In the genomic region with DNA sequence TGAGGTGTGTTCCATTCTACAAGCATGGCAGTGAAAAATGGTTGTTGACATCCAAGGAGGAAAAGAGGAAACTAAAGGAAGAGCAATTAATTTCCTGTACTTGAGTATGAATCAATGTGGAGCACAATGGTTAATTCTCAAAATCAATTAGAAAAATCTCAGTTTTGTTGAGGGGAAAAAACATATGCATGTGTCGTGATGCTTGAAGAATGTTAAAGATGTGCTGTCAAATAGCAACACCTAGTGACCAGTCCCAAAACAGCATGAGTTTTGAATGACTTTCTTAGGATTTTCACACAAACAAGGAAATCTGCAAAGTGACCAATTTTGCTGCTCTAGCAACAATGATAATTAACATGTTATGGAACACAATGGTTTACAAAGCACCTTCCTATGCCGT, we compare ENCODE assay signal across 7 mouse cellular contexts. TPM values are rescaled to one million over a fixed set of nuclear protein-coding genes. Genes with fewer than 3 reads are reported as not detected.
DNase-seq lines count a peak whose midpoint lies in the region; ATAC-seq and TF ChIP-seq lines count a peak whose summit lies in the region.

No protein-coding gene starts in this region.

- no peaks in the 10 kb centered on the region for H3K9me3 ChIP-seq in hindbrain, postnatal 0 days (ENCODE audit: low read length)
- H3K9me3 ChIP-seq in hindbrain, embryonic 16.5 days (ENCODE audit: control insufficient read depth, low read length) = no peaks in the 10 kb centered on the region

- 24% methylated on average over 2 of the region's 2 CpGs for WGBS in hindbrain, postnatal 0 days
- 24% methylated on average over 2 of the region's 2 CpGs for WGBS in hindbrain, embryonic 16.5 days

- H3K36me3 ChIP-seq in hindbrain, postnatal 0 days (ENCODE audit: insufficient read depth, low read length) = no peaks in the 10 kb centered on the region
- H3K36me3 ChIP-seq in hindbrain, embryonic 16.5 days (ENCODE audit: control insufficient read depth, insufficient read depth, low read length) = no peaks in the 10 kb centered on the region

- no peak for ATAC-seq in hindbrain, postnatal 0 days
- ATAC-seq in hindbrain, embryonic 16.5 days = no peak

- H3K4me3 ChIP-seq in hindbrain, postnatal 0 days (ENCODE audit: low read length) = no peak overlapping the region
- no peak overlapping the region for H3K4me3 ChIP-seq in hindbrain, embryonic 16.5 days (ENCODE audit: low read length)

- no peaks in the 10 kb centered on the region for H3K27me3 ChIP-seq in hindbrain, postnatal 0 days (ENCODE audit: insufficient read depth, low read length)
- H3K27me3 ChIP-seq in hindbrain, embryonic 16.5 days (replicated peaks; ENCODE audit: control insufficient read depth, insufficient read depth, low read length) = no peaks in the 10 kb centered on the region

- peak; percentile 86 for TF ChIP-seq CTCF in hindbrain, postnatal 0 days (IDR thresholded peaks at IDR 0.05; ENCODE audit: low read depth)

- no peak overlapping the region for H3K9ac ChIP-seq in hindbrain, postnatal 0 days (replicated peaks; ENCODE audit: low read length)
- no peak overlapping the region for H3K9ac ChIP-seq in hindbrain, embryonic 16.5 days (ENCODE audit: low read depth, low read length)

- H3K4me1 ChIP-seq in hindbrain, postnatal 0 days (ENCODE audit: insufficient read depth, low read length) = no peaks in the 10 kb centered on the region
- H3K4me1 ChIP-seq in hindbrain, embryonic 16.5 days (ENCODE audit: control insufficient read depth, insufficient read depth, low read depth, low read length) = no peaks in the 10 kb centered on the region

- DNase-seq in hindbrain, postnatal 0 days (ENCODE audit: low spot score) = peak; percentile 75
- DNase-seq in thymus, postnatal 14 days = peak; percentile 36
- no peak for DNase-seq in thymus, postnatal 25 days
- peak; percentile 29 for DNase-seq in embryo, embryonic 11.5 days (ENCODE audit: low read depth, low spot score)
- peak; percentile 59 for DNase-seq in retina, postnatal 1 day
- no peak for DNase-seq in frontal cortex, postnatal 14 days (ENCODE audit: low spot score in 2 of 2)

- no peak overlapping the region for H3K27ac ChIP-seq in hindbrain, postnatal 0 days
- H3K27ac ChIP-seq in hindbrain, embryonic 16.5 days (ENCODE audit: low read depth, low read length) = no peak overlapping the region

- H3K4me2 ChIP-seq in hindbrain, postnatal 0 days (ENCODE audit: low read depth, low read length) = no peak overlapping the region
- no peak overlapping the region for H3K4me2 ChIP-seq in hindbrain, embryonic 16.5 days (ENCODE audit: low read length)

RNA-seq across cellular contexts. Expression of a gene that starts 16.6 kb away (rescaled TPM):
- total RNA-seq in hindbrain, postnatal 0 days (2014; rRNA removed) = 8.2 and 15.3 TPM in 2 replicates
- polyA plus RNA-seq in hindbrain, postnatal 0 days (2015; fragmentation: Nextera tagmentation; extraction: Ambion mirVana) = 7.4 and 7.9 TPM in 2 replicates
- polyA plus RNA-seq in hindbrain, embryonic 16.5 days (2015; fragmentation: Nextera tagmentation; extraction: Ambion mirVana) = 7.5 and 8.1 TPM in 2 replicates

RNA-seq across cellular contexts. Expression of a gene that starts 58.5 kb away (rescaled TPM):
- total RNA-seq in hindbrain, postnatal 0 days (2014; rRNA removed) = 48.5 and 63.1 TPM in 2 replicates
- 49.9 and 52.6 TPM in 2 replicates for polyA plus RNA-seq in hindbrain, postnatal 0 days (2015; fragmentation: Nextera tagmentation; extraction: Ambion mirVana)
- polyA plus RNA-seq in hindbrain, embryonic 16.5 days (2015; fragmentation: Nextera tagmentation; extraction: Ambion mirVana) = 51.2 and 54.4 TPM in 2 replicates

RNA-seq across cellular contexts. Expression of a gene that starts 59.2 kb away (rescaled TPM):
- 80.6 and 93.8 TPM in 2 replicates for total RNA-seq in hindbrain, postnatal 0 days (2014; rRNA removed)
- 82.3 and 84.4 TPM in 2 replicates for polyA plus RNA-seq in hindbrain, postnatal 0 days (2015; fragmentation: Nextera tagmentation; extraction: Ambion mirVana)
- polyA plus RNA-seq in hindbrain, embryonic 16.5 days (2015; fragmentation: Nextera tagmentation; extraction: Ambion mirVana) = 98.7 and 103 TPM in 2 replicates

Comparison
In these comparisons a context has a peak if more than half of its experiments do, and no peak if none do; other contexts are left out.
1. DNase-seq: peak in hindbrain, postnatal 0 days (single experiment), thymus, postnatal 14 days (single experiment), embryo, embryonic 11.5 days (single experiment) and retina, postnatal 1 day (single experiment); none in thymus, postnatal 25 days (single experiment) and frontal cortex, postnatal 14 days (0 of 2).